Mouse (Mus musculus) CH12.LX (cell line): ENCODE results near the gene Commd1.

ENCODE experiments used
- CTCF ChIP-seq, 2 experiments: IDR thresholded peaks in 1 of 2; conservative IDR thresholded peaks in 1 of 2; 2 replicates each; pipeline ENCODE4 v1.5.1; 2011 to 2012; ENCODE audit warnings: low read depth in 2 of 2, low read length in 2 of 2, improper control_type of control experiment in 1 of 2, inconsistent platforms in 1 of 2, mild to moderate bottlenecking in 1 of 2, moderate library complexity in 1 of 2
- ELF1 ChIP-seq: IDR thresholded peaks from 2 replicates; pipeline ENCODE4 v1.6.1; 2014; ENCODE audit warnings: low read depth, mild to moderate bottlenecking, inconsistent platforms, low read length, improper control_type of control experiment
- UBTF ChIP-seq: IDR thresholded peaks from 2 replicates; pipeline ENCODE4 v1.6.1; 2012; ENCODE audit warnings: low read depth, mild to moderate bottlenecking, inconsistent platforms, low read length, improper control_type of control experiment, moderate library complexity

DNA sequence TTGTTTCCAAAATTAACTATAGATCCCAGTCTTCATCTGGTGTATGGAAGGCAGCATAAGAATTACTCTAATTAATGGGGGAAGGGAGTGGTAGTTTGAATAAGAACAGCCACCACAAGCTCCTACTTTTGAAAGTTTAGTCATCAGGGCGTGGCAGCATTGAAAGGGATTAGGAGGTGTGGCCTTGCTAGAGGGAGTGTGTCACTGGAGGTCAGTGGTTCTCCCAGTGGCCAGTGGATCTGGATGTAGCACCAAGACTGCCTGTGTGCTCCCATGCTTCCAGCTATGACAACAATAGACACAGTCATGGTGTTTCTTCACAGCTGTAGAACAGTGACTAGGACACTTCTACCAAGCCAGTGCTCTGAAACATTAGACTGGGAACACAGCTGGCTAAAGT, 33.1 kb downstream of the Commd1 start:
- TF ChIP-seq ELF1 (no peak), UBTF (no peak), CTCF (conservative IDR thresholded peaks at IDR 0.05 in 1 of 2, IDR thresholded peaks at IDR 0.05 in 1 of 2; ENCODE audit: low read depth in 2 of 2, low read length in 2 of 2) (no peak)
